Mouse (Mus musculus) midbrain, embryonic 13.5 days (tissue): ENCODE measurements at regions not wholly inside any gene's neighbourhood (a gene's known extent, or its start where the extent isn't known, plus 50 kb on each side); places are given as distances from the start of the nearest gene placed in this dataset.
"Not testable (repeated sequence)": the region's sequence is repeated elsewhere in the genome, so short reads cannot be mapped to it uniquely, and the experiment has no call there.

Experiments used
- ATAC-seq: fragments of 200-750 bp; cut with Nextera tagmentation; 2 replicates; pipeline ENCODE4 v1.8.0; 2017; ENCODE audit warnings: mild to moderate bottlenecking, moderate TSS enrichment, moderate library complexity
- H3K27ac ChIP-seq: fragments of 300-500 bp; sonication (generic); 2 replicates; pipeline ENCODE4 v1.5.1; 2015; ENCODE audit warnings: inconsistent platforms, mild to moderate bottlenecking, moderate library complexity
- H3K27me3 ChIP-seq: fragments of 300-500 bp; sonication (generic); 2 replicates; pipeline ENCODE4 v1.6.1; 2015; ENCODE audit warnings: mild to moderate bottlenecking, inconsistent platforms
- H3K36me3 ChIP-seq: fragments of 300-500 bp; sonication (generic); 2 replicates; pipeline ENCODE4 v1.6.1; 2015; ENCODE audit warnings: mild to moderate bottlenecking, inconsistent platforms
- H3K4me1 ChIP-seq: fragments of 300-500 bp; sonication (generic); replicated peaks from 2 replicates; pipeline ENCODE4 v1.6.1; 2015; ENCODE audit warnings: inconsistent platforms
- H3K4me2 ChIP-seq: fragments of 300-500 bp; sonication (generic); replicated peaks from 2 replicates; pipeline ENCODE4 v1.6.1; 2015; ENCODE audit warnings: moderate library complexity, mild to moderate bottlenecking, inconsistent platforms
- H3K4me3 ChIP-seq: fragments of 300-500 bp; sonication (generic); replicated peaks from 2 replicates; pipeline ENCODE4 v1.5.1; 2015; ENCODE audit warnings: mild to moderate bottlenecking, inconsistent platforms
- H3K9ac ChIP-seq: fragments of 300-500 bp; sonication (generic); replicated peaks from 2 replicates; pipeline ENCODE4 v1.6.1; 2015; ENCODE audit warnings: mild to moderate bottlenecking, inconsistent platforms
- H3K9me3 ChIP-seq: fragments of 300-500 bp; sonication (generic); 2 replicates; pipeline ENCODE4 v1.6.1; 2016; ENCODE audit warnings: mild to moderate bottlenecking, inconsistent platforms
- whole genome bisulfite sequencing: fragments of 180-500 bp; shearing (Covaris S2); methylation state at CpG from one replicate; pipeline ENCODE4 v1.1.7; 2015; 5-methylcytosine and 5-hydroxymethylcytosine counted together

DNA sequence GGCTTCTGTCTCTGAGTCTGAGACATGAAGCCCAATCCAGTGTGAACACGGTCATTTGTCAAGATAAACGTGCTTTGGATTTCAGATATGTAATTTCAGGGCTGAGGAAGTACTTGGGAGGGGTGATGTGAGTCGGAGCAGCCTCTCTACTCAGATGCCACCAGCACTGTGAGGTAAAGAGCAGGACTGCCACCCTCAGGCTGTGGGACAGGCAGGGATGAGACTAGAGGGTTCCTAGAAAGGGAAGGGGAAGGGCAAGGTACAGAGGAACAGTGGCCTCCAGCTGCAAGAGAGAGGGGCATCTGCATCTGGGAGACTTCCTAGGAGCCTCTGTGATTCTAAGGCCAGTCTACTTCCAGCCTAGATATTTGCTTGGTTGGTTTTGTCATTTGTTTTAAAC is 78.7 kb upstream of the Csrp2 start:
- H3K4me3 ChIP-seq: no peak overlapping the region
- H3K36me3 ChIP-seq: no peaks in the 10 kb centered on the region
- H3K4me2 ChIP-seq: no peak overlapping the region
- H3K4me1 ChIP-seq: no peaks in the 10 kb centered on the region
- H3K27ac ChIP-seq: no peak overlapping the region
- no peaks in the 10 kb centered on the region for H3K9me3 ChIP-seq
- no peak overlapping the region for H3K9ac ChIP-seq
- ATAC-seq: no peak
- H3K27me3 ChIP-seq: no peaks in the 10 kb centered on the region
- WGBS: 81% methylated on average over 3 of the region's 3 CpGs

GRCm38 (mm10) chr10:110841670-110842069 is 77.9 kb upstream of the Csrp2 start:
- no peak overlapping the region for H3K4me2 ChIP-seq
- H3K27ac ChIP-seq: no peak overlapping the region
- no peaks in the 10 kb centered on the region for H3K9me3 ChIP-seq
- ATAC-seq: no peak
- no peaks in the 10 kb centered on the region for H3K4me1 ChIP-seq
- H3K4me3 ChIP-seq: no peak overlapping the region
- H3K9ac ChIP-seq: no peak overlapping the region
- WGBS: 69% methylated on average over 3 of the region's 3 CpGs
- no peaks in the 10 kb centered on the region for H3K27me3 ChIP-seq
- H3K36me3 ChIP-seq: no peaks in the 10 kb centered on the region

DNA sequence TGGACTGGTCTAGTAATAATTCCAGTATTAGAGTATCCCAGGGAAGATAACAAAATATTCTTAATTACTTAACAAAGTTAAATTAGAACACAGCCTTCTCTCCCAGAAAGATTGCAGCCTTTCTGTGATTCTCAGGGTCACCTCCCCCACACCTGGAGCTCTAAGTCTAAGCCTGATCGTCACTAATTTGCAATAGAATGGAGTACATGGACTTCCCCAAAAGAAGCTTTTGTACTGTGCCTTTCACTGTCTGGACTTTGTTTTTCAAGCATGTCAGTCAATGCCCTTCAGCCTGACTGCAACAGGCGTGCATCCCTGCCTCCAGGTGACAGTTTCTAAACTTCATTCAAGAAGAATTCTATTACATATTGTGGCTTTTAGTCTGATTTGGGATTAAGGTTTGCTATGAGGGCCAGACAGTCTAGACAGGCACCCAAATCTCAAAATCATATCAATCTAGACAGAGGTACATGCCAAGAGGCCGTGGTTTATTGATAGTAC is 64.9 kb upstream of the Csrp2 start:
- ATAC-seq, H3K36me3 ChIP-seq, H3K4me1 ChIP-seq, H3K9ac ChIP-seq, H3K4me3 ChIP-seq, H3K9me3 ChIP-seq, H3K27me3 ChIP-seq, H3K4me2 ChIP-seq, H3K27ac ChIP-seq: not testable (repeated sequence)
- 43% methylated on average over 3 of the region's 3 CpGs for WGBS

GRCm38 (mm10) chr10:110855645-110856383 is 63.8 kb upstream of the Csrp2 start:
- not testable (repeated sequence) for H3K4me2 ChIP-seq, H3K27me3 ChIP-seq, H3K4me1 ChIP-seq, H3K27ac ChIP-seq, H3K4me3 ChIP-seq, H3K9me3 ChIP-seq, H3K9ac ChIP-seq, ATAC-seq, H3K36me3 ChIP-seq
- 29% methylated on average over 4 of the region's 4 CpGs for WGBS

GRCm38 (mm10) chr10:110857320-110858097 is 62.1 kb upstream of the Csrp2 start:
- Histone ChIP-seq H3K27ac (peak overlapping the region; percentile 56; the same call in 1 of the 2 replicates), H3K36me3 (no peaks in the 10 kb centered on the region), H3K9me3 (no peaks in the 10 kb centered on the region), H3K4me1 (0 out of 2 replicates have a peak, but pooled peaks cover 4% of the 10 kb centered on the region), H3K4me3 (no peak overlapping the region), H3K4me2 (no peak overlapping the region), H3K27me3 (no peaks in the 10 kb centered on the region), H3K9ac (no peak overlapping the region)
- peak; percentile 86 for ATAC-seq
- WGBS: 83% methylated on average over 3 of the region's 3 CpGs

GRCm38 (mm10) chr10:110858098-110858360 is 61.6 kb upstream of the Csrp2 start:
- ATAC-seq: peak; percentile 81
- Histone ChIP-seq H3K9me3 (no peaks in the 10 kb centered on the region), H3K36me3 (no peaks in the 10 kb centered on the region), H3K27ac (peak overlapping the region; percentile 56; the same call in 1 of the 2 replicates), H3K27me3 (no peaks in the 10 kb centered on the region), H3K4me3 (no peak overlapping the region), H3K4me2 (no peak overlapping the region), H3K9ac (no peak overlapping the region), H3K4me1 (0 out of 2 replicates have a peak, but pooled peaks cover 4% of the 10 kb centered on the region)
- WGBS: 55% methylated on average over 5 of the region's 5 CpGs

DNA sequence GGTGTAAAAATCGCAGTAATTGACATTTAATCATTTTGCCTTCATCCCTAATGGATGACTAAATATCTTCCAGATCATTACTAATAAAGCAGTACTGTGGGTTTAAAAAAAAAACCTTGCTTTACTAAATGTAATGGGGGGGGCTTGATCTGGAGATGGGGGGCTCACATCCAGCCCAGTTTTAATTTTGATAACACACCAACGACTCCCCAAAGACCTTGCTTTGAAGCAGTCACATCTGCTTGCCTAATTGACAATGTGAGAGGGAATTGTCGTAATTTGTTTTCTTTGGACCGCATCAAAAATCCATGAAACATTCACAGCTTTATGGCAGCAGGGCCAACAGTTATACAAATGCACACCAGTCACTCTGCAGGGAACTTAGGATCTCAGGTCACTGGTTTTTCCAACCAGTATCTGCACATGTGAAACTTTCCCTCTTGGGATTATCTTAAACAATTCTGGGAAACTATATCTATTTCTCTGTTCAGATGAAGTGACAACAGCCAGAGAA is 61.1 kb upstream of the Csrp2 start:
- ATAC-seq: no peak
- WGBS: 62% methylated on average over 4 of the region's 4 CpGs
- H3K27ac ChIP-seq: peak overlapping the region; percentile 56; the same call in 1 of the 2 replicates

GRCm38 (mm10) chr10:110859307-110859706 is 60.3 kb upstream of the Csrp2 start:
- Histone ChIP-seq H3K4me2 (no peak overlapping the region), H3K27me3 (no peaks in the 10 kb centered on the region), H3K4me3 (no peak overlapping the region), H3K9ac (no peak overlapping the region), H3K9me3 (no peaks in the 10 kb centered on the region), H3K27ac (no peak overlapping the region), H3K4me1 (0 out of 2 replicates have a peak, but pooled peaks cover 4% of the 10 kb centered on the region), H3K36me3 (no peaks in the 10 kb centered on the region)
- 94% methylated on average over 1 of the region's 1 CpGs for WGBS
- ATAC-seq: no peak

More for the DNA sequence above, 61.1 kb upstream of the Csrp2 start:
- Histone ChIP-seq H3K4me2 (no peak overlapping the region), H3K9ac (no peak overlapping the region), H3K4me1 (0 out of 2 replicates have a peak, but pooled peaks cover 4% of the 10 kb centered on the region), H3K4me3 (no peak overlapping the region), H3K9me3 (no peaks in the 10 kb centered on the region), H3K27me3 (no peaks in the 10 kb centered on the region), H3K36me3 (no peaks in the 10 kb centered on the region)
